Mouse (Mus musculus) CH12.LX (cell line): ENCODE data around the gene Plekhm3. TPM values are rescaled to one million over a fixed set of nuclear protein-coding genes. Genes with fewer than 3 reads are reported as not detected.

Experiments used
- DNase-seq: peaks from one replicate; pipeline ENCODE4 v3.0.0-alpha.2; 2013; ENCODE audit errors: extremely low read depth
- H3K27ac ChIP-seq: 2 replicates; pipeline ENCODE4 v1.5.1; 2012; ENCODE audit warnings: low read depth, mild to moderate bottlenecking, control low read depth, moderate library complexity; ENCODE audit not compliant: insufficient read depth
- H3K27me3 ChIP-seq: replicated peaks from 2 replicates; pipeline ENCODE3; 2012; ENCODE audit warnings: inconsistent platforms
- H3K36me3 ChIP-seq, 2 experiments: replicated peaks in 1 of 2; 2 replicates each; pipeline versions ENCODE3 to v1.6.1; 2012; ENCODE audit warnings: inconsistent platforms in 1 of 2, low read length in 1 of 2, mild to moderate bottlenecking in 1 of 2, mixed read lengths in 1 of 2, moderate library complexity in 1 of 2; ENCODE audit not compliant: control insufficient read depth in 1 of 2, insufficient read depth in 1 of 2
- H3K4me1 ChIP-seq, 2 experiments: 2 replicates each; pipeline ENCODE4 v1.6.1; 2012; ENCODE audit warnings: inconsistent platforms in 1 of 2, moderate library complexity in 1 of 2; ENCODE audit not compliant: insufficient read depth in 2 of 2, control insufficient read depth in 1 of 2
- H3K4me2 ChIP-seq: 2 replicates; pipeline ENCODE4 v1.6.1; 2012; ENCODE audit warnings: low read depth, mild to moderate bottlenecking, control low read depth; ENCODE audit not compliant: poor library complexity, insufficient read depth, severe bottlenecking
- H3K4me3 ChIP-seq, 3 experiments: fragments of 150-350 bp in 1 of 3; sonication (generic) in 1 of 3; replicated peaks in 1 of 3; 2 replicates each; pipeline versions ENCODE3 to v1.5.1; 2011 to 2012; ENCODE audit warnings: low read depth in 2 of 3, low read length in 2 of 3, mild to moderate bottlenecking in 2 of 3, moderate library complexity in 2 of 3, control low read depth in 1 of 3, improper control_type of control experiment in 1 of 3, inconsistent platforms in 1 of 3, mixed read lengths in 1 of 3; ENCODE audit not compliant: poor library complexity in 1 of 3
- H3K79me2 ChIP-seq: replicated peaks from 2 replicates; pipeline ENCODE4 v1.6.1; 2012; ENCODE audit warnings: mild to moderate bottlenecking, moderate library complexity; ENCODE audit not compliant: control insufficient read depth, poor library complexity, insufficient read depth, severe bottlenecking; ENCODE audit errors: extremely low read depth
- H3K9ac ChIP-seq: 2 replicates; pipeline ENCODE4 v1.6.1; 2012; ENCODE audit warnings: low read depth, mild to moderate bottlenecking, control low read depth, moderate library complexity; ENCODE audit not compliant: insufficient read depth
- H3K9me3 ChIP-seq: replicated peaks from 2 replicates; pipeline ENCODE3; 2012; ENCODE audit warnings: low read length, inconsistent platforms, mixed read lengths
- BHLHE40 ChIP-seq: IDR thresholded peaks from 2 replicates; pipeline ENCODE4 v1.6.1; 2011; ENCODE audit warnings: mild to moderate bottlenecking, low read depth, low read length, improper control_type of control experiment
- CHD1 ChIP-seq: IDR thresholded peaks from 2 replicates; pipeline ENCODE4 v1.6.1; 2012; ENCODE audit warnings: low read depth, low read length, improper control_type of control experiment, inconsistent platforms
- CTCF ChIP-seq, 2 experiments: IDR thresholded peaks in 1 of 2; conservative IDR thresholded peaks in 1 of 2; 2 replicates each; pipeline ENCODE4 v1.5.1; 2011 to 2012; ENCODE audit warnings: low read depth in 2 of 2, low read length in 2 of 2, improper control_type of control experiment in 1 of 2, inconsistent platforms in 1 of 2, mild to moderate bottlenecking in 1 of 2, moderate library complexity in 1 of 2
- E2F4 ChIP-seq: IDR thresholded peaks from 2 replicates; pipeline ENCODE4 v1.6.1; 2011; ENCODE audit warnings: low read depth, low read length, improper control_type of control experiment; ENCODE audit not compliant: insufficient replicate concordance
- ELF1 ChIP-seq: IDR thresholded peaks from 2 replicates; pipeline ENCODE4 v1.6.1; 2014; ENCODE audit warnings: low read depth, mild to moderate bottlenecking, inconsistent platforms, low read length, improper control_type of control experiment
- GABPA ChIP-seq: IDR thresholded peaks from 2 replicates; pipeline ENCODE4 v1.6.1; 2012; ENCODE audit warnings: low read depth, low read length, improper control_type of control experiment, inconsistent platforms; ENCODE audit not compliant: insufficient replicate concordance
- HCFC1 ChIP-seq: IDR thresholded peaks from 2 replicates; pipeline ENCODE4 v1.6.1; 2012; ENCODE audit warnings: low read depth, mild to moderate bottlenecking, inconsistent platforms, low read length, improper control_type of control experiment
- KAT2A ChIP-seq: IDR thresholded peaks from 2 replicates; pipeline ENCODE4 v1.6.1; 2012; ENCODE audit warnings: low read length, improper control_type of control experiment, inconsistent platforms; ENCODE audit not compliant: insufficient replicate concordance
- MAFK ChIP-seq: IDR thresholded peaks from 2 replicates; pipeline ENCODE4 v1.6.1; 2011; ENCODE audit warnings: low read length, improper control_type of control experiment; ENCODE audit not compliant: insufficient replicate concordance
- MEF2A ChIP-seq: IDR thresholded peaks from 2 replicates; pipeline ENCODE4 v1.6.1; 2014; ENCODE audit warnings: low read depth, mild to moderate bottlenecking, inconsistent platforms, low read length, improper control_type of control experiment, borderline replicate concordance
- MXI1 ChIP-seq: IDR thresholded peaks from 2 replicates; pipeline ENCODE4 v1.6.1; 2011; ENCODE audit warnings: mild to moderate bottlenecking, low read depth, low read length, improper control_type of control experiment
- NELFE ChIP-seq: IDR thresholded peaks from 2 replicates; pipeline ENCODE4 v1.6.1; 2011; ENCODE audit warnings: low read depth, low read length, improper control_type of control experiment
- NRF1 ChIP-seq: IDR thresholded peaks from 2 replicates; pipeline ENCODE4 v1.6.1; 2014; ENCODE audit warnings: low read depth, mild to moderate bottlenecking, inconsistent platforms, low read length, improper control_type of control experiment, moderate library complexity
- PAX5 ChIP-seq: IDR thresholded peaks from 2 replicates; pipeline ENCODE4 v1.6.1; 2012; ENCODE audit warnings: low read length, inconsistent platforms, mixed read lengths
- POLR2A ChIP-seq: IDR thresholded peaks from 2 replicates; pipeline ENCODE4 v1.6.1; 2011; ENCODE audit warnings: low read depth, mild to moderate bottlenecking, improper control_type of control experiment, low read length
- TCF12 ChIP-seq: IDR thresholded peaks from 2 replicates; pipeline ENCODE4 v1.6.1; 2014; ENCODE audit warnings: low read depth, mild to moderate bottlenecking, inconsistent platforms, low read length, improper control_type of control experiment
- UBTF ChIP-seq: IDR thresholded peaks from 2 replicates; pipeline ENCODE4 v1.6.1; 2012; ENCODE audit warnings: low read depth, mild to moderate bottlenecking, inconsistent platforms, low read length, improper control_type of control experiment, moderate library complexity
- USF1 ChIP-seq: IDR thresholded peaks from 2 replicates; pipeline ENCODE4 v1.6.1; 2014; ENCODE audit warnings: low read depth, mild to moderate bottlenecking, inconsistent platforms, low read length, improper control_type of control experiment
- USF2 ChIP-seq: conservative IDR thresholded peaks from 2 replicates; pipeline ENCODE4 v1.6.1; 2011; ENCODE audit warnings: low read depth, low read length, improper control_type of control experiment
- ZC3H11A ChIP-seq: IDR thresholded peaks from 2 replicates; pipeline ENCODE4 v1.6.1; 2012; ENCODE audit warnings: low read depth, mild to moderate bottlenecking, inconsistent platforms, low read length, improper control_type of control experiment
- ZKSCAN1 ChIP-seq: IDR thresholded peaks from 2 replicates; pipeline ENCODE4 v1.6.1; 2012; ENCODE audit warnings: low read depth, inconsistent platforms, low read length, improper control_type of control experiment, borderline replicate concordance
- ZNF384 ChIP-seq: IDR thresholded peaks from 2 replicates; pipeline ENCODE4 v1.6.1; 2012; ENCODE audit warnings: low read depth, low read length, improper control_type of control experiment, inconsistent platforms
- dilution Hi-C: fragments of 300-500 bp; cut with MboI; formaldehyde crosslinking; loops from 2 replicates; pipeline ENCODE4 v1.14.3; 2020; ENCODE audit warnings: low sequenced_read_pairs; ENCODE audit not compliant: extremely low pct_unique_long_range_greater_than_20kb, extremely low pct_ligation_motif_present
- in situ Hi-C: fragments of 300-500 bp; cut with MboI; formaldehyde crosslinking; loops from 3 replicates; pipeline ENCODE4 v1.14.3; 2019; ENCODE audit warnings: low sequenced_read_pairs, low pct_ligation_motif_present, low pct_unique_long_range_greater_than_20kb, mixed read lengths
- polyA plus RNA-seq: library from polyadenylated mRNA; unstranded; fragments of >175 nt; gene quantifications from 2 replicates; pipeline ENCODE4 v1.2.1, GENCODE M21; 2012; ENCODE audit warnings: low read depth; ENCODE audit not compliant: insufficient read length
- total RNA-seq, 2 experiments: library from RNA; depleted of rRNA; stranded (reverse); fragments of 300-350 nt in 1 of 2; fragments of >200 nt in 1 of 2; gene quantifications; 2 replicates each; pipeline ENCODE4 v1.2.3; 2012 to 2014

Plekhm3 gene
- total and polyA plus RNA-seq, 3 experiments: 9.9 to 14.1 (median 13.0) TPM

GRCm38 (mm10) chr1:64779863-64780262 is 176.8 kb downstream of the Plekhm3 start:
- Histone ChIP-seq H3K27me3 (no peaks in the 10 kb centered on the region), H3K79me2 (no peaks in the 10 kb centered on the region), H3K9me3 (no peaks in the 10 kb centered on the region), H3K9ac (no peak overlapping the region), H3K27ac (no peak overlapping the region), H3K4me3 (no peak overlapping the region), H3K36me3 (no peaks in the 10 kb centered on the region), H3K4me1 (peaks cover 5 to 6% of the 10 kb centered on the region in 2 experiments; a peak in 3 of 4 replicates), H3K4me2 (no peak overlapping the region)
- in situ Hi-C loops (no loop called here), dilution Hi-C loops (no loop called here)
- DNase-seq: no peak
- TF ChIP-seq KAT2A (no peak), E2F4 (no peak), USF2 (no peak), MEF2A (no peak), ZC3H11A (no peak), ELF1 (no peak), HCFC1 (no peak), TCF12 (no peak), NELFE (no peak)

- no peak for DNase-seq
- Histone ChIP-seq H3K27ac (no peak overlapping the region), H3K79me2 (no peaks in the 10 kb centered on the region), H3K4me2 (no peak overlapping the region), H3K9ac (no peak overlapping the region), H3K4me1 (peaks cover 5 to 6% of the 10 kb centered on the region in 2 experiments; a peak in 3 of 4 replicates), H3K4me3 (no peak overlapping the region), H3K9me3 (no peaks in the 10 kb centered on the region), H3K36me3 (no peaks in the 10 kb centered on the region), H3K27me3 (no peaks in the 10 kb centered on the region)
- in situ Hi-C loops: no loop called here
- dilution Hi-C loops: no loop called here
- no peak for TF ChIP-seq BHLHE40
- no peak for TF ChIP-seq UBTF
- no peak for TF ChIP-seq ZKSCAN1
- TF ChIP-seq NRF1: no peak
- no peak for TF ChIP-seq USF1
- TF ChIP-seq GABPA: no peak
- no peak for TF ChIP-seq MXI1
- no peak for TF ChIP-seq PAX5
- no peak for TF ChIP-seq CTCF (conservative IDR thresholded peaks at IDR 0.05 in 1 of 2, IDR thresholded peaks at IDR 0.05 in 1 of 2; ENCODE audit: low read depth in 2 of 2, low read length in 2 of 2)
- no peak for TF ChIP-seq POLR2A
- no peak for TF ChIP-seq ZNF384
- TF ChIP-seq TCF12: no peak
- TF ChIP-seq MAFK: no peak
- no peak for TF ChIP-seq CHD1
- TF ChIP-seq USF2: no peak
- TF ChIP-seq E2F4: no peak
These were observed 177.2 kb downstream of the Plekhm3 start for GRCm38 (mm10) chr1:64779415-64779814.
